Mouse (Mus musculus): Measurements from ENCODE around the gene Naa40. TPM values are rescaled to one million over a fixed set of nuclear protein-coding genes. Genes with fewer than 3 reads are reported as not detected.

Gene Naa40
- polyA plus RNA-seq, 1 experiment = 16.8 TPM

- H3K27me3 ChIP-seq (ENCODE audit: control insufficient read depth, insufficient read depth, insufficient read length) = no peaks in the 10 kb centered on the region
- peak within 1 kb of the TSS; percentile 85 for H3K4me3 ChIP-seq (ENCODE audit: insufficient read depth, poor library complexity, severe bottlenecking)
- peaks cover 34% of the 10 kb centered on the region for H3K79me3 ChIP-seq (ENCODE audit: low read depth)
- H3K36me3 ChIP-seq (ENCODE audit: control insufficient read depth, insufficient read depth) = peaks cover 36% of the 10 kb centered on the region
- peaks cover 62% of the 10 kb centered on the region for H3K79me2 ChIP-seq (ENCODE audit: control insufficient read depth, insufficient read depth)
- TF ChIP-seq CEBPB (IDR thresholded peaks at IDR 0.05; ENCODE audit: low read depth) = no peak
- TF ChIP-seq MAX (IDR thresholded peaks at IDR 0.05) = peak; percentile 8
- TF ChIP-seq FOSL1 (IDR thresholded peaks at IDR 0.05; ENCODE audit: insufficient read depth, low read length, poor library complexity, severe bottlenecking) = no peak
- H3ac ChIP-seq (ENCODE audit: control insufficient read depth, insufficient read length, low read depth) = peak within 1 kb of the TSS; percentile 83
Observed at GRCm38 (mm10) chr19:7205753-7206736, 34.9 kb downstream of the Naa40 start, which contains the start of gene Otub1. Gene Otub1 (minus strand): TSS chr19:7206316.

- peak overlapping the region; percentile 85 for H3K4me3 ChIP-seq (ENCODE audit: insufficient read depth, poor library complexity, severe bottlenecking)
- peaks cover 55% of the 10 kb centered on the region for H3K79me2 ChIP-seq (ENCODE audit: control insufficient read depth, insufficient read depth)
- peaks cover 34% of the 10 kb centered on the region for H3K79me3 ChIP-seq (ENCODE audit: low read depth)
- peaks cover 40% of the 10 kb centered on the region for H3K36me3 ChIP-seq (ENCODE audit: control insufficient read depth, insufficient read depth)
- TF ChIP-seq USF1 (IDR thresholded peaks at IDR 0.05; ENCODE audit: low read depth) (no peak), MYOD1 (IDR thresholded peaks at IDR 0.05; ENCODE audit: control insufficient read depth, insufficient read length, low read depth) (no peak), FOSL1 (IDR thresholded peaks at IDR 0.05; ENCODE audit: insufficient read depth, low read length, poor library complexity, severe bottlenecking) (no peak), MAX (IDR thresholded peaks at IDR 0.05) (no peak), CEBPB (IDR thresholded peaks at IDR 0.05; ENCODE audit: low read depth) (no peak), CTCF (IDR thresholded peaks at IDR 0.05; ENCODE audit: control insufficient read depth, insufficient read depth, insufficient read length) (no peak)
- peak overlapping the region; percentile 83 for H3ac ChIP-seq (ENCODE audit: control insufficient read depth, insufficient read length, low read depth)
- no peaks in the 10 kb centered on the region for H3K27me3 ChIP-seq (ENCODE audit: control insufficient read depth, insufficient read depth, insufficient read length)
Observed at GRCm38 (mm10) chr19:7205326-7205725, 35.7 kb downstream of the Naa40 start.

GRCm38 (mm10) chr19:7204898-7205297 lies 36.1 kb downstream of the Naa40 start:
- Histone ChIP-seq H3K79me3 (ENCODE audit: low read depth) (peaks cover 34% of the 10 kb centered on the region), H3K27me3 (ENCODE audit: control insufficient read depth, insufficient read depth, insufficient read length) (no peaks in the 10 kb centered on the region), H3K4me3 (ENCODE audit: insufficient read depth, poor library complexity, severe bottlenecking) (peak overlapping the region; percentile 85), H3K36me3 (ENCODE audit: control insufficient read depth, insufficient read depth) (peaks cover 43% of the 10 kb centered on the region), H3K79me2 (ENCODE audit: control insufficient read depth, insufficient read depth) (peaks cover 51% of the 10 kb centered on the region), H3ac (ENCODE audit: control insufficient read depth, insufficient read length, low read depth) (peak overlapping the region; percentile 83)
- TF ChIP-seq FOSL1 (IDR thresholded peaks at IDR 0.05; ENCODE audit: insufficient read depth, low read length, poor library complexity, severe bottlenecking) = no peak
- no peak for TF ChIP-seq CTCF (IDR thresholded peaks at IDR 0.05; ENCODE audit: control insufficient read depth, insufficient read depth, insufficient read length)

GRCm38 (mm10) chr19:7200427-7200826 lies 40.6 kb downstream of the Naa40 start:
- TF ChIP-seq USF1 (IDR thresholded peaks at IDR 0.05; ENCODE audit: low read depth) (no peak), CTCF (IDR thresholded peaks at IDR 0.05; ENCODE audit: control insufficient read depth, insufficient read depth, insufficient read length) (no peak), FOSL1 (IDR thresholded peaks at IDR 0.05; ENCODE audit: insufficient read depth, low read length, poor library complexity, severe bottlenecking) (no peak), MYOD1 (IDR thresholded peaks at IDR 0.05; ENCODE audit: control insufficient read depth, insufficient read length, low read depth) (no peak), MAX (IDR thresholded peaks at IDR 0.05) (no peak), MYOG (IDR thresholded peaks at IDR 0.05; ENCODE audit: control insufficient read depth, extremely low read depth, insufficient read length) (no peak), CEBPB (IDR thresholded peaks at IDR 0.05; ENCODE audit: low read depth) (no peak)
- H3K79me3 ChIP-seq (ENCODE audit: low read depth) = peaks cover 30% of the 10 kb centered on the region
- H3K4me3 ChIP-seq (ENCODE audit: insufficient read depth, poor library complexity, severe bottlenecking) = no peak overlapping the region
- no peak overlapping the region for H3ac ChIP-seq (ENCODE audit: control insufficient read depth, insufficient read length, low read depth)
- H3K79me2 ChIP-seq (ENCODE audit: control insufficient read depth, insufficient read depth) = peaks cover 33% of the 10 kb centered on the region
- no peaks in the 10 kb centered on the region for H3K27me3 ChIP-seq (ENCODE audit: control insufficient read depth, insufficient read depth, insufficient read length)
- peaks cover 72% of the 10 kb centered on the region for H3K36me3 ChIP-seq (ENCODE audit: control insufficient read depth, insufficient read depth)

- Histone ChIP-seq H3K4me3 (ENCODE audit: insufficient read depth, poor library complexity, severe bottlenecking) (no peak overlapping the region), H3ac (ENCODE audit: control insufficient read depth, insufficient read length, low read depth) (no peak overlapping the region), H3K36me3 (ENCODE audit: control insufficient read depth, insufficient read depth) (peaks cover 68% of the 10 kb centered on the region), H3K27me3 (ENCODE audit: control insufficient read depth, insufficient read depth, insufficient read length) (no peaks in the 10 kb centered on the region), H3K79me3 (ENCODE audit: low read depth) (peaks cover 17% of the 10 kb centered on the region), H3K79me2 (ENCODE audit: control insufficient read depth, insufficient read depth) (peaks cover 19% of the 10 kb centered on the region)
- no peak for TF ChIP-seq MYOD1 (IDR thresholded peaks at IDR 0.05; ENCODE audit: control insufficient read depth, insufficient read length, low read depth)
- TF ChIP-seq CEBPB (IDR thresholded peaks at IDR 0.05; ENCODE audit: low read depth) = no peak
- no peak for TF ChIP-seq MYOG (IDR thresholded peaks at IDR 0.05; ENCODE audit: control insufficient read depth, extremely low read depth, insufficient read length)
- no peak for TF ChIP-seq USF1 (IDR thresholded peaks at IDR 0.05; ENCODE audit: low read depth)
- TF ChIP-seq MAX (IDR thresholded peaks at IDR 0.05) = no peak
- no peak for TF ChIP-seq FOSL1 (IDR thresholded peaks at IDR 0.05; ENCODE audit: insufficient read depth, low read length, poor library complexity, severe bottlenecking)
- TF ChIP-seq CTCF (IDR thresholded peaks at IDR 0.05; ENCODE audit: control insufficient read depth, insufficient read depth, insufficient read length) = no peak
Observed at GRCm38 (mm10) chr19:7199089-7199488, 41.9 kb downstream of the Naa40 start.

GRCm38 (mm10) chr19:7197445-7197844 lies 43.5 kb downstream of the Naa40 start:
- no peak for TF ChIP-seq MYOG (IDR thresholded peaks at IDR 0.05; ENCODE audit: control insufficient read depth, extremely low read depth, insufficient read length)
- TF ChIP-seq FOSL1 (IDR thresholded peaks at IDR 0.05; ENCODE audit: insufficient read depth, low read length, poor library complexity, severe bottlenecking) = no peak
- TF ChIP-seq MAX (IDR thresholded peaks at IDR 0.05) = no peak

More at GRCm38 (mm10) chr19:7197445-7197844, 43.5 kb downstream of the Naa40 start:
- no peaks in the 10 kb centered on the region for H3K27me3 ChIP-seq (ENCODE audit: control insufficient read depth, insufficient read depth, insufficient read length)
- no peak overlapping the region for H3K4me3 ChIP-seq (ENCODE audit: insufficient read depth, poor library complexity, severe bottlenecking)
- H3ac ChIP-seq (ENCODE audit: control insufficient read depth, insufficient read length, low read depth) = no peak overlapping the region
- H3K79me3 ChIP-seq (ENCODE audit: low read depth) = peaks cover under 1% of the 10 kb centered on the region
- peaks cover 3% of the 10 kb centered on the region for H3K79me2 ChIP-seq (ENCODE audit: control insufficient read depth, insufficient read depth)
- H3K36me3 ChIP-seq (ENCODE audit: control insufficient read depth, insufficient read depth) = peaks cover 51% of the 10 kb centered on the region

Data from C2C12 (cell line).